Mouse (Mus musculus) c-Kit-positive CD71-positive TER-119-negative erythroid progenitor cells, embryonic 14.5 days (primary cell): ENCODE results near the gene Wipi1.

Experiments used
- DNase-seq: peaks from one replicate; pipeline ENCODE4 v3.0.0-alpha.2; 2013; ENCODE audit warnings: low read depth

The Wipi1 gene

GRCm38 (mm10) chr11:109539290-109539689 lies 72.5 kb downstream of the Wipi1 start:
- DNase-seq: no peak

- no peak for DNase-seq
These were observed 74.8 kb downstream of the Wipi1 start for GRCm38 (mm10) chr11:109536939-109537338.

GRCm38 (mm10) chr11:109535966-109536365 lies 75.8 kb downstream of the Wipi1 start:
- DNase-seq: no peak

GRCm38 (mm10) chr11:109530030-109530429 lies 81.7 kb downstream of the Wipi1 start:
- DNase-seq: no peak

- DNase-seq: no peak
These were observed 86.2 kb downstream of the Wipi1 start for GRCm38 (mm10) chr11:109525571-109525970.

DNA sequence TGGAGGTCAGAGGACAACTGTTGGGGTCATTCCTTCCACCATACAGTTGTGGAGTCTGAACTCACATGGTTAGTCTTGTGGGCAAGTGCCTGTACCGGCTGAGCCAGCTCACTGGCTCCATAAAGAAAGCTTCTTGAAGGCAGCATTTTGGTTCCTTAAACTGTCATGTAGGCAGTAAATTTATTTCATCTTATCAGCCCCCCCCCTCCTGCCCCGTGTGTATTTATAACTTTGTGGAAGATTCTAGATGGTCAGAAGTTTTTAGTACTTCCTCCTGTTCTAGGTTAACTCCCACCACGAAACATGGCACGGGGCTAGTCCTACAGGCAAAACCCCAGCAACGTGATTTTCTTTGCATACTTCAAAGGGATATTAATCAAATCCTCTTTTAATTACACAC lies 86.9 kb downstream of the Wipi1 start:
- DNase-seq: no peak
